Mouse (Mus musculus): Measurements from ENCODE around the gene Cyp2d40. TPM values are rescaled to one million over a fixed set of nuclear protein-coding genes. Genes with fewer than 3 reads are reported as not detected.

Gene Cyp2d40
- not detected in 2 replicates for polyA plus RNA-seq (2015; fragmentation: Nextera tagmentation; extraction: Ambion mirVana)

- Histone ChIP-seq H3K4me1 (replicated peaks) (no peaks in the 10 kb centered on the region), H3K27ac (no peak within 1 kb of the TSS), H3K27me3 (no peaks in the 10 kb centered on the region), H3K9ac (no peak within 1 kb of the TSS), H3K36me3 (no peaks in the 10 kb centered on the region), H3K4me2 (no peak within 1 kb of the TSS), H3K9me3 (no peaks in the 10 kb centered on the region), H3K4me3 (no peak within 1 kb of the TSS)
- ATAC-seq (ENCODE audit: low FRiP score): no peak
- WGBS: 94% methylated on average over 9 of the region's 9 CpGs
Measured at GRCm38 (mm10) chr15:82763631-82764420, at the start of gene Cyp2d40. Gene Cyp2d40 (minus strand): TSS chr15:82764183.

- Histone ChIP-seq H3K9me3 (no peaks in the 10 kb centered on the region), H3K27ac (no peak overlapping the region), H3K9ac (no peak overlapping the region), H3K4me3 (no peak overlapping the region), H3K27me3 (no peaks in the 10 kb centered on the region), H3K4me2 (no peak overlapping the region), H3K36me3 (peaks cover 27% of the 10 kb centered on the region), H3K4me1 (replicated peaks) (peaks cover 10% of the 10 kb centered on the region)
- ATAC-seq (ENCODE audit: low FRiP score): no peak
- 90% methylated on average over 1 of the region's 1 CpGs for WGBS
Measured at GRCm38 (mm10) chr15:82810556-82810955, 46.6 kb upstream of the Cyp2d40 start.

GRCm38 (mm10) chr15:82809511-82809910, 45.5 kb upstream of the Cyp2d40 start:
- no peak overlapping the region for H3K4me3 ChIP-seq
- H3K36me3 ChIP-seq: peaks cover 27% of the 10 kb centered on the region
- H3K27ac ChIP-seq: no peak overlapping the region
- 44% methylated on average over 6 of the region's 6 CpGs for WGBS
- H3K27me3 ChIP-seq: no peaks in the 10 kb centered on the region
- H3K9me3 ChIP-seq: no peaks in the 10 kb centered on the region
- H3K9ac ChIP-seq: no peak overlapping the region
- H3K4me2 ChIP-seq: no peak overlapping the region
- no peak for ATAC-seq (ENCODE audit: low FRiP score)
- H3K4me1 ChIP-seq (replicated peaks): peaks cover 10% of the 10 kb centered on the region

GRCm38 (mm10) chr15:82806969-82807763, 43.2 kb upstream of the Cyp2d40 start:
- no peak overlapping the region for H3K4me3 ChIP-seq
- H3K27ac ChIP-seq: no peak overlapping the region
- H3K36me3 ChIP-seq: peaks cover 14% of the 10 kb centered on the region
- no peak overlapping the region for H3K4me2 ChIP-seq
- no peaks in the 10 kb centered on the region for H3K9me3 ChIP-seq
- no peaks in the 10 kb centered on the region for H3K27me3 ChIP-seq
- H3K9ac ChIP-seq: no peak overlapping the region
- H3K4me1 ChIP-seq (replicated peaks): peaks cover 10% of the 10 kb centered on the region
- no peak for ATAC-seq (ENCODE audit: low FRiP score)
- 73% methylated on average over 5 of the region's 5 CpGs for WGBS

GRCm38 (mm10) chr15:82804708-82805639, 41.0 kb upstream of the Cyp2d40 start:
- H3K27me3 ChIP-seq: no peaks in the 10 kb centered on the region
- no peak for ATAC-seq (ENCODE audit: low FRiP score)
- peaks cover 9% of the 10 kb centered on the region for H3K4me1 ChIP-seq (replicated peaks)
- 63% methylated on average over 5 of the region's 5 CpGs for WGBS
- no peaks in the 10 kb centered on the region for H3K9me3 ChIP-seq
- H3K27ac ChIP-seq: no peak overlapping the region
- H3K4me3 ChIP-seq: no peak overlapping the region
- no peaks in the 10 kb centered on the region; the same call in 1 of the 2 replicates for H3K36me3 ChIP-seq
- H3K4me2 ChIP-seq: no peak overlapping the region
- no peak overlapping the region for H3K9ac ChIP-seq

GRCm38 (mm10) chr15:82795936-82796440, 32.0 kb upstream of the Cyp2d40 start:
- no peak for ATAC-seq (ENCODE audit: low FRiP score)
- 82% methylated on average over 3 of the region's 3 CpGs for WGBS
- no peaks in the 10 kb centered on the region for H3K36me3 ChIP-seq
- no peak overlapping the region for H3K4me3 ChIP-seq
- no peak overlapping the region for H3K27ac ChIP-seq
- H3K4me2 ChIP-seq: no peak overlapping the region
- no peaks in the 10 kb centered on the region for H3K9me3 ChIP-seq
- H3K4me1 ChIP-seq (replicated peaks): no peaks in the 10 kb centered on the region
- H3K27me3 ChIP-seq: no peaks in the 10 kb centered on the region
- no peak overlapping the region for H3K9ac ChIP-seq

GRCm38 (mm10) chr15:82794277-82794676, 30.3 kb upstream of the Cyp2d40 start, which contains the start of gene Cyp2d26:
Gene Cyp2d26 (minus strand): TSS chr15:82794294.
- H3K4me3 ChIP-seq: no peak within 1 kb of the TSS
- no peaks in the 10 kb centered on the region for H3K27me3 ChIP-seq
- no peak within 1 kb of the TSS for H3K27ac ChIP-seq
- no peaks in the 10 kb centered on the region for H3K36me3 ChIP-seq
- no peak within 1 kb of the TSS for H3K4me2 ChIP-seq
- WGBS: 84% methylated on average over 5 of the region's 5 CpGs
- no peak within 1 kb of the TSS for H3K9ac ChIP-seq
- ATAC-seq (ENCODE audit: low FRiP score): no peak
- no peaks in the 10 kb centered on the region for H3K4me1 ChIP-seq (replicated peaks)
- H3K9me3 ChIP-seq: no peaks in the 10 kb centered on the region

GRCm38 (mm10) chr15:82793868-82794267, 29.9 kb upstream of the Cyp2d40 start:
- no peaks in the 10 kb centered on the region for H3K27me3 ChIP-seq
- no peak overlapping the region for H3K27ac ChIP-seq
- no peaks in the 10 kb centered on the region for H3K36me3 ChIP-seq
- H3K4me3 ChIP-seq: no peak overlapping the region
- ATAC-seq (ENCODE audit: low FRiP score): no peak
- H3K9me3 ChIP-seq: no peaks in the 10 kb centered on the region
- WGBS: 91% methylated on average over 6 of the region's 6 CpGs
- H3K4me1 ChIP-seq (replicated peaks): no peaks in the 10 kb centered on the region
- no peak overlapping the region for H3K9ac ChIP-seq
- H3K4me2 ChIP-seq: no peak overlapping the region

- H3K4me1 ChIP-seq (replicated peaks): no peaks in the 10 kb centered on the region
- H3K4me3 ChIP-seq: no peak overlapping the region
- H3K27me3 ChIP-seq: no peaks in the 10 kb centered on the region
- H3K4me2 ChIP-seq: no peak overlapping the region
- no peaks in the 10 kb centered on the region for H3K36me3 ChIP-seq
- H3K9me3 ChIP-seq: no peaks in the 10 kb centered on the region
- WGBS: 76% methylated on average over 1 of the region's 1 CpGs
- ATAC-seq (ENCODE audit: low FRiP score): no peak
- no peak overlapping the region for H3K9ac ChIP-seq
- H3K27ac ChIP-seq: no peak overlapping the region
Measured at GRCm38 (mm10) chr15:82793454-82793853, 29.5 kb upstream of the Cyp2d40 start.

- no peak for ATAC-seq (ENCODE audit: low FRiP score)
- no peak overlapping the region for H3K4me3 ChIP-seq
- no peaks in the 10 kb centered on the region for H3K27me3 ChIP-seq
- H3K9me3 ChIP-seq: no peaks in the 10 kb centered on the region
- no peak overlapping the region for H3K27ac ChIP-seq
- no peaks in the 10 kb centered on the region for H3K36me3 ChIP-seq
- 93% methylated on average over 11 of the region's 11 CpGs for WGBS
- no peak overlapping the region for H3K9ac ChIP-seq
- H3K4me1 ChIP-seq (replicated peaks): no peaks in the 10 kb centered on the region
- H3K4me2 ChIP-seq: no peak overlapping the region
Measured at GRCm38 (mm10) chr15:82792566-82792965, 28.6 kb upstream of the Cyp2d40 start.

- ATAC-seq (ENCODE audit: low FRiP score): no peak
Measured at GRCm38 (mm10) chr15:82784581-82784980, 20.6 kb upstream of the Cyp2d40 start.

More at GRCm38 (mm10) chr15:82784581-82784980, 20.6 kb upstream of the Cyp2d40 start:
- no peaks in the 10 kb centered on the region for H3K36me3 ChIP-seq
- H3K9ac ChIP-seq: no peak overlapping the region
- no peaks in the 10 kb centered on the region for H3K9me3 ChIP-seq
- 73% methylated on average over 1 of the region's 1 CpGs for WGBS
- H3K27me3 ChIP-seq: no peaks in the 10 kb centered on the region
- no peak overlapping the region for H3K4me3 ChIP-seq
- H3K4me2 ChIP-seq: no peak overlapping the region
- H3K4me1 ChIP-seq (replicated peaks): no peaks in the 10 kb centered on the region
- no peak overlapping the region for H3K27ac ChIP-seq
